Mouse (Mus musculus) gonadal fat pad, adult 2 months (tissue): Measurements from ENCODE around the gene Adar. TPM values are rescaled to one million over a fixed set of nuclear protein-coding genes. Genes with fewer than 3 reads are reported as not detected.
A peak's percentile ranks its signal among the peaks of the same experiment; 100 is the strongest.

Experiments
- DNase-seq: peaks from one replicate; pipeline ENCODE4 v3.0.0-alpha.2; 2012; ENCODE audit warnings: low read depth
- polyA plus RNA-seq: library from polyadenylated mRNA; depleted of rRNA; stranded (reverse); fragments of >200 nt; gene quantifications from 2 replicates; pipeline ENCODE4 v1.2.3, GENCODE M21; 2012

Adar gene
- polyA plus RNA-seq, 1 experiment, result 26.3 TPM

- peak; percentile 42 for DNase-seq
Observed at GRCm38 (mm10) chr3:89730350-89731331, 15.8 kb downstream of the Adar start.

- no peak for DNase-seq
Observed at GRCm38 (mm10) chr3:89732091-89732490, 17.3 kb downstream of the Adar start.

DNA sequence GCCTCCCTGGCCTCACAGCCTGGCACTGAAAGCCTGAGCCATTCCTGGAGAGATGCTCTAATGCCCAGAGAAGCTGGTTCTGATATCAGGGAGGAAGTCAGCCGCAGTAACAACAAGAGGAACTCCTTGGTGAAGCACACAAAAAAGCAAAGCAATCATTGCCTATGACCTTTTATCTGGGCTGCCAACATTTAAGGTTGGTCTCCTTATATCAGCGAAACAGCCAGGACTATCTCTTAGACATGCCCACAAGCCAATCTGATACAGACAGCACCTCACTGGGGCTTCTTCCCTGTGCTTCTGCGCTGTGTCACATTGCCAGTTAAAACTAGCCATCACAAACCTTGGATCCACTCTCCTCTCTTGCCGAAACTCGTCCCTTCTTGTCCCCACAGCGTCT is 23.7 kb downstream of the Adar start:
- DNase-seq, result no peak

GRCm38 (mm10) chr3:89752307-89752706 is 37.5 kb downstream of the Adar start:
- no peak for DNase-seq

DNA sequence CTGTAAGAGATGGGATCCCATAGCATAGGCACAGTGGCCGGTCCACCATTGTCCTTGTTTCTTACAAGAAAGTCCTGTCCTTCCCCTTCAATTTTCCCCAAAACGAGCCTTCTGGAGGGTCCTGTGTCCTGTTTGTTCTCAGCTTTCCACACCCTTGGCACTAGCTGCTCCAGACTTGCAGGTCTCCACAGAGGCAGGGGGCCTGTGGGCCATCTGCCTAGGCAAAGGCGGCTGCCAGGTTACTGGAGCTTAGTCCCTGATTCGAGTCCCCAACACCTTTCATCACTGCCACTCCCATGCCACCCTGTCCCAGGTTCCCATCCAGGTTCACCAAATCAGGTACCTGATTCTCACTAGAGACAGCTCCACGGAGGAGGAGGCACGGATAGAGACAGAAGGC is 40.5 kb downstream of the Adar start:
- no peak for DNase-seq

GRCm38 (mm10) chr3:89757851-89758250 is 43.0 kb downstream of the Adar start:
- DNase-seq, result no peak

DNA sequence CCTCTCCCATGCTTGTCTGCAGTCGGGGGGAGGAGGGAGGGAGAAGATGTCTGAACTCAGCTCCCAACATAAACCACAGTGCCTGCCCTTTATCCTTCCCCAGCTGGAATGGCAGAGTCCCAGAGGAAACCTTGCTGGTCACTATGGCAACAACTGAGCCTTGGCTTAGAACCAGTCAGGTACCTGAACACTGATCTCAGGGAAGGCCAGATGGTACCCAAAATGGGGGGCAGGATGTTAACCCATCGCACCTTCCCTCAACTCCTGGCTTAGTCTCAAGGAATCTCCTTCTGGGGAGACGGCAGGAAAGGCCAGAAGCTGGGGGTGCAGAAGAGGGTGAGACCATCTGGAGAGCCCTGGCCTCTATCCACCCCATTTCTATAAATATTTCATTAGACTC is 45.0 kb downstream of the Adar start:
- no peak for DNase-seq

GRCm38 (mm10) chr3:89764119-89764724 is 49.4 kb downstream of the Adar start, which contains the start of gene Chrnb2:
TSS of gene Chrnb2 (minus strand) at chr3:89764632.
- no peak for DNase-seq

GRCm38 (mm10) chr3:89769584-89769983 is 54.8 kb downstream of the Adar start:
- DNase-seq, result no peak

GRCm38 (mm10) chr3:89770425-89771002 is 55.7 kb downstream of the Adar start:
- DNase-seq, result no peak

DNA sequence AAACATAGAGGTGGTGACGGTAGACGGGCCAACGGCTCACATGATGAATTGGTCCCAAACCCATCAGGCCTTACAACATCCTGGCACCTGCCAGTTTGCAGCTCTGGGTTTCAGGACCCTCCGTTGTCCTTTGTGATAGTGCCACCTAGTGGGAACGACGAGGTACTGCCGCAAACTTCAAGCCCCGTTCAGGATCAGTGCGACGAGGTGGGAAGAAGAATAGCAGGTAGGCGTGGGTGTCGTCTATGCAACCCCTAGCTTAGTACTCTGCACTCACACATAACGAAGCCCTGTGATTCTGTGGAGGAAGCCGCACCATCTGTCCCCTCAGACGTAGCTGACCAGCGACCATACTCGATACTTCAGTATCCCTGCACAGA is 57.8 kb downstream of the Adar start:
- DNase-seq, result peak; percentile 45

GRCm38 (mm10) chr3:89772968-89773709 is 58.3 kb downstream of the Adar start, which contains the start of gene Ube2q1:
TSS of gene Ube2q1 (plus strand) at chr3:89773616.
- peak; percentile 44 for DNase-seq

GRCm38 (mm10) chr3:89773740-89774211 is 59.0 kb downstream of the Adar start:
- DNase-seq, result no peak

DNA sequence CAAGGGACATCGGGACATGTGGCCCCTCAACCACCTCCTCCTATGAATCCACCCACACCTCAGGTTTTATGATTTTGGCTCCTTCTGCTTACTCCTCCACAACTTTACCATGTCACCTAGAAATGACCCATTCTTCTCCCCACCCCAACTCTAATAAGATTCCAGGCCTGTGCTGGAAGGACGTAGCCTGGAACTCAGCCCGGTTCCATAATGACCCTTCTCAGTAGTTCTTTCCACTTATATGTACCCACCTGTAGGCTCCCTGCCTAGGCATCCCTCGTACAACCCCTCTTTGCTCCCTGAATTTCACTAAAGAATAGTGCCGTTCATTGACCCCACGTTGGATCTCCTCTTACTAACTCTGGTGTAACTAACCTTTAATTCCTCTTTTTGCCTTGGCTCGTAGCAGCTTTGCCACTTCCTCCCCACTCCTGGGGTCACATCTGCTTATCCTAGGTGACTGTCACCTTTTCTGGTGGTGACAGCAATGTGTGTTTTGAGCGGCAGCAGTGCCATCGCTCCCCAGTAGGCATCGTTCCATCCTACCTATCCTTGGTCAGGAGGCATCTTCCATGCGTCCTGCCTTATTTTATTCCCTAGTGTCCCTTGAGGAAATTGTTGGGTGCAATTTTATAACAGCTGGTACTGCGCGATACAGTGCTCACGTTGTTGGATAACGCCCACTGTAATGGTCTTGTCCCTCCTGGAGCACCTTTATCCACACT is 59.6 kb downstream of the Adar start:
- DNase-seq, result no peak

DNA sequence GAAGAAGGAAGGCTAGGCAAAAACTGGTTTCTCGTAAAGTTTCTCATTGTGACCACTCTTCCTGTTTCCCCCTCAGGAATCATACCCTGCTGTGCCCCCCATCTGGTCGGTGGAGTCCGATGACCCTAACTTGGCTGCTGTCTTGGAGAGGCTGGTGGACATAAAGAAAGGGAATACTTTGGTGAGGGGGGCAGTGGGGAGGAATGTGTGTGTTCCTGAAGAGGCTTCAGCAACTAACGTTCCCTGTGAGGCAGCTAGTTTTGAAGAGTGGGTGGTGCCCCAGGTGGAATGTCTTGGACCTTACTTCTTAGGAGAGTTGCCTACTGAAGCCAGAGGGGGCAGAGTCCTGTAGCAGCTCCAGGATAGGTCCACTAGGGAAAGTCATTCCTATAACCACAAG is 61.2 kb downstream of the Adar start:
- DNase-seq, result no peak

DNA sequence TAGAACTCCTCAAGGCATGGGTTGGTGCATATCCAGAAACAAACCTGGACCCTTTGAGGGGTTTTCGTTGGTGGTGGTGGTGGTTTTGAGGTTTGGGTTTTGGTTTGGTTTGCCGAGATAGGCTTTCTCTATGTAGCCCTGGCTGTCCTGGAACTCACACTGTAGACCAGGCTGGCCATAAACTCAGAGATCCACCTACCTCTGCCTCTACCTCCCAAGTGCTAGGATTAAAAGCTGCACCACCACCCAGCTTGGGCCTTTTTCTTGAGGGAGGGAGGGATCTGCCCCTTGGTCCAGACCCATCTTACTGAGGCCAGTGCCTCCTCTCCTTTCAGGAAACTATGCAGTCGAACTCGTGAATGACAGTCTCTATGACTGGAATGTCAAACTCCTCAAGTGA is 65.3 kb downstream of the Adar start:
- DNase-seq, result no peak

DNA sequence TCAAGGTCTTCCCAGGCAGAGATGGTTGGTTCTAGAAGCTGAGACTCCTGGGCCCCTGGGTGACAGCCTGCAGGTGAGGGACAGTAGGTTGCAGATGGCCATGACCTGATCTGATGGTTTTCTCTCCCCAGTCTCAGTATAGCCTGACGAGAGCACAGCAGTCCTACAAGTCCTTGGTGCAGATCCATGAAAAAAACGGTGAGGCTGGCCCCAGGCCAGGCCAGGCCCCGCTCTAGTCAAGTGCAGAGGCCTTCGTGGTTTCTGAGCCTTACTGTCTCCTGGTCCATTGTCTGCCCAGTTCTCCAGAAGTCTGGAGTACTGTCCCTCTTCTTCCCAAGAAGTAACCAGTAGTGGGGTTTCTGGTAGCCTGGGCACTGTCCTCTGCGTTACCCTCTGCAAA is 66.8 kb downstream of the Adar start:
- no peak for DNase-seq

DNA sequence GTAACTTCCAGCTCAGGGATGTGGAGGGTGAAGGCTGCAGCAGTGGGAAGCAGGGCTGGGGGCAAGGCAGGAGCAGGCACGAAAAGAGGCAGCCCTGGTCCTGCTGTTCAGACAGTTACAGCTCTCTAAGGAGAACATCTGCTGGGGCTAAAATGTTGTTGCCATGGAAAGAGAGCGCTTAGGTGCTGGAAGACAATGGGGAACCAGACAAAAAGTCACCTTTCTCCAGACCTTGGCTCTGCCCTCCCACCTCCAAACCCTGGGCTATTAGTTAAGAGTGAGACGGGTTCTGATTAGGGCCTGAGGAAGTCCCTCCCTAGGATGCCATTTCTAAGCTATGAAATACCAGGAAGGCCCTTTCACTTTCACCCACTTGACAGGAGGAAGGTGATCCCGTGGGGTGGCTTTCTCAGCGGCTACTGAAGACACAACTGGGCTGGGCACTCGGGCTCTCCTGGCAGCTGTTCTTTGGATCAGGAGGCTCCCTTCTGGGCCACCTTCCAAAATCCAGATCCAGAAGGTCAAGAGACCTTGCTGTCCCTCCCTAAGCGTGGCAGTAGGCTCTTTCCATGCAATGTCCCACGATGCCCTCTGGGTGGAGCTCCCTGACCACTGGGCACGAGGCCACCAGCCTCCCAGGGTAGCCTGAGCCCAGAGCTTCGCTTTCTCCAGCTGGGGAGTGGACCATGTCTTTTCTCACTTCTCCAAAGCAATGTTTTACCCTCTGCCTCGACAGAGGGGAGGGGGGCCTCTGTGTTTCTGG is 70.3 kb downstream of the Adar start:
- no peak for DNase-seq

- DNase-seq, result no peak
Observed at GRCm38 (mm10) chr3:89786275-89786674, 71.5 kb downstream of the Adar start.

- no peak for DNase-seq
Observed at GRCm38 (mm10) chr3:89788680-89789352, 74.0 kb downstream of the Adar start.
